8 mouse cellular contexts compared by ENCODE assay signal in genomic region chr14:54494234-54494633, GRCm38 (mm10). TPM values are rescaled to one million over a fixed set of nuclear protein-coding genes. Genes with fewer than 3 reads are reported as not detected.
DNase-seq lines count a peak whose midpoint lies in the region; ATAC-seq lines count a peak whose summit lies in the region.

No protein-coding gene starts in this region.

- H3K4me1 ChIP-seq in heart, embryonic 11.5 days (ENCODE audit: control insufficient read depth, insufficient read depth, low read length) = no peaks in the 10 kb centered on the region
- H3K4me1 ChIP-seq in heart, embryonic 12.5 days (replicated peaks) = no peaks in the 10 kb centered on the region

- no peaks in the 10 kb centered on the region for H3K9me3 ChIP-seq in heart, embryonic 11.5 days (replicated peaks; ENCODE audit: control insufficient read depth, low read length)
- no peaks in the 10 kb centered on the region for H3K9me3 ChIP-seq in heart, embryonic 12.5 days (replicated peaks)

- no peak overlapping the region for H3K4me2 ChIP-seq in heart, embryonic 11.5 days
- H3K4me2 ChIP-seq in heart, embryonic 12.5 days = no peak overlapping the region

- ATAC-seq in heart, embryonic 11.5 days (replicated peaks; ENCODE audit: insufficient number of reproducible peaks, low FRiP score, low TSS enrichment) = no peak
- peak; percentile 42; the same call in 1 of the 2 replicates for ATAC-seq in heart, embryonic 12.5 days (ENCODE audit: insufficient number of reproducible peaks, low FRiP score)

- 2% methylated on average over 3 of the region's 3 CpGs for WGBS in heart, embryonic 11.5 days (ENCODE audit: insufficient replicate concordance)
- 3% methylated on average over 3 of the region's 3 CpGs for WGBS in heart, embryonic 12.5 days

- DNase-seq in heart, adult 8-10 months (ENCODE audit: low spot score) = peak; percentile 31
- peak; percentile 90 for DNase-seq in R1 (ENCODE audit: low read depth, low spot score)
- peak; percentile 71 to 76 for DNase-seq in cerebellum, postnatal 36 days
- peak; percentile 74 to 85 for DNase-seq in kidney, postnatal 36 days
- peak; percentile 86 for DNase-seq in lung, postnatal 36 days
- DNase-seq in spleen, adult 18-20 months = peak; percentile 51 to 73

- H3K27me3 ChIP-seq in heart, embryonic 11.5 days (ENCODE audit: control insufficient read depth, insufficient read depth, low read length) = no peaks in the 10 kb centered on the region
- no peaks in the 10 kb centered on the region for H3K27me3 ChIP-seq in heart, embryonic 12.5 days (replicated peaks)

- H3K36me3 ChIP-seq in heart, embryonic 11.5 days (ENCODE audit: control insufficient read depth, insufficient read depth, low read length) = no peaks in the 10 kb centered on the region
- H3K36me3 ChIP-seq in heart, embryonic 12.5 days = no peaks in the 10 kb centered on the region

- no peak overlapping the region for H3K27ac ChIP-seq in heart, embryonic 11.5 days (ENCODE audit: low read depth, low read length)
- H3K27ac ChIP-seq in heart, embryonic 12.5 days (ENCODE audit: poor library complexity, severe bottlenecking) = no peak overlapping the region

- no peak overlapping the region for H3K9ac ChIP-seq in heart, embryonic 11.5 days (ENCODE audit: low read depth, low read length)
- H3K9ac ChIP-seq in heart, embryonic 12.5 days = no peak overlapping the region

- no peak overlapping the region for H3K4me3 ChIP-seq in heart, embryonic 11.5 days (ENCODE audit: low read depth, low read length)
- no peak overlapping the region for H3K4me3 ChIP-seq in heart, embryonic 12.5 days

RNA-seq across cellular contexts. Expression of gene Rem2, which starts 18.3 kb away (rescaled TPM):
- total RNA-seq in heart, adult 8-10 months (2022) = not detected
- 2.0 TPM in 2 replicates for polyA plus RNA-seq in heart, embryonic 11.5 days (2014; fragmentation: Nextera tagmentation; extraction: Ambion mirVana)
- 1.9 and 2.4 TPM in 2 replicates for polyA plus RNA-seq in heart, embryonic 12.5 days (2016; fragmentation: Nextera tagmentation; extraction: Ambion mirVana)

RNA-seq across cellular contexts. Expression of gene Prmt5, which starts 23.1 kb away (rescaled TPM):
- total RNA-seq in heart, adult 8-10 months (2022) = 10 to 100 TPM; 29.8 to 34.0 (median 32.1) TPM
- polyA plus RNA-seq in heart, embryonic 11.5 days (2014; fragmentation: Nextera tagmentation; extraction: Ambion mirVana) = 67.8 and 74.4 TPM in 2 replicates
- polyA plus RNA-seq in heart, embryonic 12.5 days (2016; fragmentation: Nextera tagmentation; extraction: Ambion mirVana) = 63.5 and 65.0 TPM in 2 replicates

RNA-seq across cellular contexts. Expression of gene Lrp10, which starts 30.3 kb away (rescaled TPM):
- total RNA-seq in heart, adult 8-10 months (2022) = 10 to 100 TPM; 45.5 to 62.2 (median 50.7) TPM
- polyA plus RNA-seq in heart, embryonic 11.5 days (2014; fragmentation: Nextera tagmentation; extraction: Ambion mirVana) = 31.8 and 35.2 TPM in 2 replicates
- 50.3 and 55.8 TPM in 2 replicates for polyA plus RNA-seq in heart, embryonic 12.5 days (2016; fragmentation: Nextera tagmentation; extraction: Ambion mirVana)

Comparison
In these comparisons a context has a peak if more than half of its experiments do, and no peak if none do; other contexts are left out.
1. DNase-seq: peak in every context shown above with its lines; median percentile 90 in R1; 86 in lung, postnatal 36 days; 80 in kidney, postnatal 36 days; 74 in cerebellum, postnatal 36 days; 62 in spleen, adult 18-20 months; 31 in heart, adult 8-10 months.